19 mouse cellular contexts compared by ENCODE assay signal in genomic region chr3:109707786-109708460, GRCm38 (mm10).
DNase-seq lines count a peak whose midpoint lies in the region; ATAC-seq and TF ChIP-seq lines count a peak whose summit lies in the region.
"Had no signal": no experiment of that assay in that cellular context is flagged by ENCODE, and none has a peak within 500 bp of the region (broad histone marks: within the 10 kb centered on the region; RNA-seq: fewer than 3 reads in every experiment).

No protein-coding gene starts in this region.

- H3K27me3 ChIP-seq in forebrain, embryonic 13.5 days: no peaks in the 10 kb centered on the region
- H3K27me3 ChIP-seq in forebrain, embryonic 10.5 days (ENCODE audit: poor library complexity, severe bottlenecking): no peaks in the 10 kb centered on the region
- no peaks in the 10 kb centered on the region for H3K27me3 ChIP-seq in intestine, postnatal 0 days (replicated peaks; ENCODE audit: control insufficient read depth, insufficient read depth, low read length)
- H3K27me3 ChIP-seq: CH12.LX had no signal

- no peak overlapping the region for H3K27ac ChIP-seq in forebrain, embryonic 13.5 days
- no peak overlapping the region for H3K27ac ChIP-seq in forebrain, embryonic 10.5 days
- no peak overlapping the region for H3K27ac ChIP-seq in intestine, postnatal 0 days (ENCODE audit: low read depth, low read length)
- H3K27ac ChIP-seq: heart, embryonic 10.5 days; limb, embryonic 10.5 days; liver, embryonic 14.5 days had no signal

- no peak overlapping the region for H3K4me2 ChIP-seq in forebrain, embryonic 13.5 days
- no peak overlapping the region for H3K4me2 ChIP-seq in intestine, postnatal 0 days (replicated peaks; ENCODE audit: low read depth)
- H3K4me2 ChIP-seq: midbrain, embryonic 11.5 days had no signal

- no peak for DNase-seq in forebrain, embryonic 10.5 days (ENCODE audit: extremely low spot score, low spot score)
- DNase-seq in left cerebral cortex, adult 18-20 months (ENCODE audit: low spot score in 2 of 2): peak; percentile 2 to 14
- DNase-seq in left cerebral cortex, postnatal 14 days (ENCODE audit: low spot score in 2 of 2): no peak
- DNase-seq in cerebellum, adult 9-10 months: peak; percentile 95
- peak; percentile 11 for DNase-seq in layer of hippocampus, adult 9-10 months (ENCODE audit: low spot score)
- DNase-seq in embryo, embryonic 9.5 days (ENCODE audit: extremely low spot score): no peak
- DNase-seq: gastrocnemius, postnatal 10 days; heart, postnatal 36 days; kidney, postnatal 36 days; lung, postnatal 14 days had no signal

- TF ChIP-seq CTCF in intestine, postnatal 0 days (IDR thresholded peaks at IDR 0.05; ENCODE audit: low read depth): no peak

- no peaks in the 10 kb centered on the region for H3K36me3 ChIP-seq in forebrain, embryonic 13.5 days (ENCODE audit: poor library complexity, severe bottlenecking)
- H3K36me3 ChIP-seq in forebrain, embryonic 10.5 days (replicated peaks): no peaks in the 10 kb centered on the region
- no peaks in the 10 kb centered on the region for H3K36me3 ChIP-seq in intestine, postnatal 0 days (ENCODE audit: control insufficient read depth, insufficient read depth)
- H3K36me3 ChIP-seq: heart, embryonic 10.5 days; limb, embryonic 10.5 days had no signal

- intact Hi-C loops in left cerebral cortex, postnatal 14 days (cut with DNase I): no loop called here

- no peaks in the 10 kb centered on the region for H3K9me3 ChIP-seq in forebrain, embryonic 13.5 days (replicated peaks)
- no peaks in the 10 kb centered on the region for H3K9me3 ChIP-seq in forebrain, embryonic 10.5 days
- H3K9me3 ChIP-seq in intestine, postnatal 0 days (ENCODE audit: control insufficient read depth): no peaks in the 10 kb centered on the region
- H3K9me3 ChIP-seq: heart, embryonic 10.5 days; limb, embryonic 10.5 days had no signal

- peak; percentile 75; the same call in 1 of the 2 replicates for ATAC-seq in forebrain, embryonic 13.5 days
- ATAC-seq in intestine, postnatal 0 days: no peak
- ATAC-seq: intestine, embryonic 16.5 days had no signal

- no peaks in the 10 kb centered on the region for H3K4me1 ChIP-seq in forebrain, embryonic 13.5 days
- no peaks in the 10 kb centered on the region for H3K4me1 ChIP-seq in forebrain, embryonic 10.5 days
- H3K4me1 ChIP-seq in intestine, postnatal 0 days (replicated peaks; ENCODE audit: control insufficient read depth, insufficient read depth, low read length): no peaks in the 10 kb centered on the region
- H3K4me1 ChIP-seq: heart, embryonic 10.5 days; limb, embryonic 10.5 days had no signal

- no peak overlapping the region for H3K4me3 ChIP-seq in forebrain, embryonic 13.5 days
- no peak overlapping the region for H3K4me3 ChIP-seq in forebrain, embryonic 10.5 days
- H3K4me3 ChIP-seq in intestine, postnatal 0 days (ENCODE audit: low read depth, low read length): no peak overlapping the region
- H3K4me3 ChIP-seq: erythroblast, embryonic 14.5 days; heart, embryonic 10.5 days; limb, embryonic 10.5 days had no signal

- no peak overlapping the region for H3K9ac ChIP-seq in forebrain, embryonic 13.5 days
- H3K9ac ChIP-seq in intestine, postnatal 0 days (ENCODE audit: low read depth, low read length): no peak overlapping the region
- H3K9ac ChIP-seq: liver, embryonic 14.5 days had no signal

- WGBS in forebrain, embryonic 13.5 days: 74% methylated on average over 2 of the region's 2 CpGs
- 91% methylated on average over 2 of the region's 2 CpGs for WGBS in forebrain, embryonic 10.5 days
- 81% methylated on average over 2 of the region's 2 CpGs for WGBS in intestine, postnatal 0 days

Comparison
In these comparisons a context has a peak if more than half of its experiments do, and no peak if none do; other contexts are left out.
1. DNase-seq: peak in left cerebral cortex, adult 18-20 months (2 of 2), cerebellum, adult 9-10 months (single experiment) and layer of hippocampus, adult 9-10 months (single experiment); none in forebrain, embryonic 10.5 days (single experiment), left cerebral cortex, postnatal 14 days (0 of 2) and embryo, embryonic 9.5 days (single experiment).